Mouse (Mus musculus) cerebellum, adult 9-10 months (tissue): ENCODE data around the gene Dcaf12l1.
"Not testable (repeated sequence)": the region's sequence is repeated elsewhere in the genome, so short reads cannot be mapped to it uniquely, and the experiment has no call there.

Source experiments
- DNase-seq: peaks from one replicate; pipeline ENCODE4 v3.0.0; 2022

The Dcaf12l1 gene

DNA sequence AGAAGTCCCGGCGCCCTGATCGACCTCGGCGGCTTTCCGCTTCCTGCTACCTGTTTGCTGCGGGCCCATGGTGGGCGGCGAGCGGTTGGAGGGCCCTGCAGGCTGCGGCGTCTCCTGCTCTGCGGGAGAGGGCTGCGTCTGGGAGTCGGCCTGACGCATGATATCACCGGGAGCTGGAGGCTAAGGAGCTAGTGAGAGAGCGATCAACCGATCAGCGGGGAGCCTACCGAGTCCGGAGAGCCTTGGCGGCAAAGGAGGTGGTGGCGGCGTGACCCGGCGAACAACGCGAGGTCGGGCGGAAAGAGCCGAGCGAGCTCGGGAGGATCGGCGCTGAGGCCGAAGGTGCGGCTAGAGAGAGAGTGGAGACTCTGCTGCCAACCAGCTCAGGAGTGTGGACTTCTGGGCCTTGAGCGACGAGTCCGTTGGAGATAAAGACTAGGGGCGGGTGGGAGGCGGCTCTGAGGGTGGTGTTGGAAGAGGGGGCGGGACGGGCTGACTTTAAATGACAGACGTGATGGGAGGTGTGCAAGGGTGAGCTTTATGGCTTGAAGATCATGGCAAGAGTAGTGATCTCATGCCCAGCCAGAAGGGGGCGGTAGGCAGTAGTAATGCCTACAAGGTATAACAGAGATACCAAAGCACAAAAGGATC, at the start of gene Dcaf12l1:
Gene Dcaf12l1 (minus strand): TSS at position 437 of the 651 bp plus-strand sequence.
- DNase-seq: peak; percentile 73

DNA sequence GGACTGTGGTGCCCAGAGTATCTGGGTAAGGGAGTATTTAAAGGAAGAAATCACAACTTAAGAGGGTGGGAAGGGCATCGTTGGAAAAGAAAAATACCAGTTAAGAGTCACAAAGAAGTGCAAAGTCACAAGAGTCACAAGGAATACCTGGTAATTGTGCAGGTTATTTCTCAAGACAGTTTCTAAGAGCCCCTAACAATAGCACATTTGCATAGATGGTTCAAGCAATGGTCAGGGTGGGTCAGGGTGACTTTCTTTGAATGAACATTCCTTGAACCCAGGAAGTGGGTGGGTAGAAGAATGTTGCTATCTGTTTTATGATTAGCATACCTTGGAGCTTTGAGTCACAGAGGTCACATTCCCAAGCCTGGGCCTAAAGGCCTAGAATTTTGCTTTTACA, 19.4 kb upstream of the Dcaf12l1 start:
- not testable (repeated sequence) for DNase-seq

DNA sequence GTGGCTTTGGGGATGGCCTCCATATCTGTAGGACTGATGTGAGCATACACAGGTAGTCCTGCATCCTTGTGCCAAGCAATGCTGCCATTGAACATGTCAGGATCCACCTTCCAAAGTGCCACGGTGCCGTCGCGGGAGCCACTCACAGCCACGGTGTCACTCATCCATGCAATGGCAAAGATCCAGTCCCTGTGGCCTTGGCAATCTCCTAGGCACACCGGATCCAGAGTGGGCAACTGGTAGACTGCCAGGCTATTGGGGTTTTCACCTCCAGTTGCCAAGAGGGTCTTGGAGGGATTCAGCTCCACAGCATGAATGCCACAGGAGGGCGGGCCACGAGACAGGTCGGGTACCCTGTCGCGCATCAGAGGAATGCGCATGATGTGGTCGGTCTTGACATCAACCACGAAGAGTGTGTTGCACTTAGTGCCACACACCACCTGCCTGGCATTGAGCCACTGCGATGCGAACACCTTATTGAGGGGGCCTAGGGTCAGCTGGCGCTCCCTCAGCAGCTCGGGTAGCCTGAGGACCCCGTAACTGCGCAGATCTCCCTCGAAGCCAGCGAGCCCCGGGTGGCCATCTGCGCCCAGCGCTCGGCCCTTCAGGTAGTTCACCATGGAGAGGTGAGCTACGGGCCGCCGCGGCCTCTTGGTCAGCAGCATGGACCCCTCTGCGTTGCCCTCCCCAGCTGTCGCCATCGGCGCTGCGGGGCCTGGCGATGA, 799 bp downstream of the Dcaf12l1 start:
- DNase-seq: peak; percentile 45
